Mouse (Mus musculus): ENCODE results near the gene Btnl6. TPM values are rescaled to one million over a fixed set of nuclear protein-coding genes. Genes with fewer than 3 reads are reported as not detected.

Gene Btnl6
- total RNA-seq (2023), result not detected

GRCm38 (mm10) chr17:34517252-34517651 is at the start of gene Btnl6:
Gene Btnl6, minus strand, starts transcription at chr17:34517352.

GRCm38 (mm10) chr17:34564003-34564421 is 46.9 kb upstream of the Btnl6 start, which contains the start of gene Notch4:
Gene Notch4, plus strand, starts transcription at chr17:34564268.

DNA sequence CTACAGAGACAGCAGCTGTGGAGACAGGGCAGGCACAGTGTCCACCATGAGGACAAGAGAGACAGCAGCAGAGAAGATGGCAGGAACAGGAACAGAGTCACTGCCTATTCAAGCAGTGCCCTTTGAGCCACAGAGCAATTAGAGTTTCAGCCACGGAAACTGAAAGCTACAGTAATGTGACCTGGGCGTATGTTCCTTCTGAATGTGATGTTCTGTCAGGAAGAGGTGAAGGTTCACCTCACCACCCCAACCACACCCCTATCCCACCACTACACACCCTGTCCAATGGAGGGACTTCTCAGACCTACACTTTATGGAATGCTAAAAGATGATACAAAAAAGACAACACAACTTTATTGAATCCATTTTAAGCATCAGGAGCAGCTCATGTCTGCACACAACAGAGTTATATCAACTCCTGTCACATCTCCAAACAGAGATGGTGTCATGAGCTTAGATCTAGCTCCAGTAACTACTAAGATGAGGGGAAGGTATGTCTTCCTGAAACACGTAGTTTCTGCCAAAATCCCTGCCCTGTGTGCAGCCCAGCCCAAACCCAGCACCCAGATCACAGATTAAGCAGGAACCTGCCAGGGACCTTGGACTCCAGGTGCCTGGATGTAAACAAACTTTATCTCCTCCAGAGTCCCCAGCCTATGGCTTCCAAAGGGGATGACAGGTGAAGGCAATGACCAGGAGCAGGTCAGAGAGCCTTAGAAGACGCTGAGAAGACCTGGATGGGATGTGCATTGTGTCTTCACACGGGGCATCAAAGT is 39.7 kb downstream of the Btnl6 start, which contains the start of gene Btnl4:
TSS of gene Btnl4 (minus strand) at position 81 of the 776 bp plus-strand sequence.

Other genes starting within 250 kb of the Btnl6 start
- gene H2-Aa, start 229.5 kb downstream of the Btnl6 start, total RNA-seq (2023), result 10 to 100 TPM; 40.3 to 76.5 TPM
- gene H2-Eb1, start 211.5 kb downstream of the Btnl6 start, total RNA-seq (2023), result 10 to 100 TPM; 19.5 to 42.5 TPM
- under 1 TPM; 0.09 to 0.13 TPM for gene H2-Eb2, start 191.7 kb downstream of the Btnl6 start, total RNA-seq (2023)
- gene Btnl2, start 162.5 kb downstream of the Btnl6 start, total RNA-seq (2023), result 1 to 10 TPM; 3.3 TPM
- gene Btnl1, start 140.2 kb downstream of the Btnl6 start, total RNA-seq (2023), result not detected
- under 1 TPM; 0.57 to 0.69 TPM for gene BC051142, start 118.5 kb downstream of the Btnl6 start, total RNA-seq (2023)
- gene Btnl4, start 40.0 kb downstream of the Btnl6 start, total RNA-seq (2023), result not detected
- under 1 TPM; 0.22 to 0.87 TPM for gene Notch4, start 46.9 kb upstream of the Btnl6 start, total RNA-seq (2023)
- gene Gpsm3, start 72.5 kb upstream of the Btnl6 start, total RNA-seq (2023), result 100 to 1,000 TPM; 393 to 441 TPM
- gene Pbx2, start 73.9 kb upstream of the Btnl6 start, total RNA-seq (2023), result 10 to 100 TPM; 83.0 to 93.9 TPM
- gene Ager, start 80.5 kb upstream of the Btnl6 start, total RNA-seq (2023), result 1 to 10 TPM; 7.1 to 8.5 TPM
- gene Rnf5, start 86.3 kb upstream of the Btnl6 start, total RNA-seq (2023), result 10 to 100 TPM; 36.7 to 38.2 TPM
- gene Agpat1, start 86.9 kb upstream of the Btnl6 start, total RNA-seq (2023), result 10 to 100 TPM; 49.9 to 51.8 TPM
- gene Egfl8, start 98.6 kb upstream of the Btnl6 start, total RNA-seq (2023), result 1 to 10 TPM; 2.7 to 7.8 TPM
- 10 to 100 TPM; 33.7 to 40.0 TPM for gene Ppt2, start 111.2 kb upstream of the Btnl6 start, total RNA-seq (2023)
- under 1 TPM in 1 of 2 experiments, not detected in 1; 0.53 TPM for gene Prrt1, start 112.2 kb upstream of the Btnl6 start, total RNA-seq (2023)
- 10 to 100 TPM in 1 of 2 experiments, 1 to 10 TPM in 1; 9.7 to 16.6 TPM for gene Fkbpl, start 127.4 kb upstream of the Btnl6 start, total RNA-seq (2023)
- 10 to 100 TPM; 61.2 to 71.9 TPM for gene Atf6b, start 129.8 kb upstream of the Btnl6 start, total RNA-seq (2023)
- gene Tnxb, start 153.2 kb upstream of the Btnl6 start, total RNA-seq (2023), result under 1 TPM in 1 of 2 experiments, not detected in 1; 0.07 TPM
- gene C4b, start 226.5 kb upstream of the Btnl6 start, total RNA-seq (2023), result 1 to 10 TPM in 1 of 2 experiments, under 1 TPM in 1; 0.38 to 1.2 TPM

Measured in neutrophil, adult 59 days (primary cell).